ENCODE assay signal across 10 mouse cellular contexts in genomic region chr12:107973556-107974140, GRCm38 (mm10). TPM values are rescaled to one million over a fixed set of nuclear protein-coding genes. Genes with fewer than 3 reads are reported as not detected.
DNase-seq lines count a peak whose midpoint lies in the region; ATAC-seq and TF ChIP-seq lines count a peak whose summit lies in the region.
"Had no signal": no experiment of that assay in that cellular context is flagged by ENCODE, and none has a peak within 500 bp of the region (broad histone marks: within the 10 kb centered on the region; RNA-seq: fewer than 3 reads in every experiment).

No protein-coding gene starts in this region.

- H3K9me3 ChIP-seq in heart, embryonic 15.5 days (replicated peaks): no peaks in the 10 kb centered on the region
- H3K9me3 ChIP-seq in midbrain, embryonic 13.5 days: no peaks in the 10 kb centered on the region
- H3K9me3 ChIP-seq in midbrain, postnatal 0 days (ENCODE audit: low read length): no peaks in the 10 kb centered on the region
- no peaks in the 10 kb centered on the region for H3K9me3 ChIP-seq in hindbrain, embryonic 15.5 days
- H3K9me3 ChIP-seq in stomach, postnatal 0 days (ENCODE audit: control insufficient read depth, low read length): no peaks in the 10 kb centered on the region
- H3K9me3 ChIP-seq: liver, embryonic 13.5 days had no signal

- peak overlapping the region; percentile 65 for H3K27ac ChIP-seq in heart, embryonic 15.5 days
- no peak overlapping the region for H3K27ac ChIP-seq in midbrain, embryonic 13.5 days
- H3K27ac ChIP-seq in midbrain, postnatal 0 days (ENCODE audit: low read depth, low read length): no peak overlapping the region
- peak overlapping the region; percentile 81; the same call in 1 of the 2 replicates for H3K27ac ChIP-seq in hindbrain, embryonic 15.5 days (replicated peaks)
- peak overlapping the region; percentile 18; the same call in 1 of the 2 replicates for H3K27ac ChIP-seq in stomach, postnatal 0 days (replicated peaks)
- H3K27ac ChIP-seq: liver, embryonic 13.5 days had no signal

- intact Hi-C loops in left cerebral cortex, postnatal 36 days (cut with DNase I): no loop called here

- 33% methylated on average over 11 of the region's 11 CpGs for WGBS in heart, embryonic 15.5 days
- WGBS in midbrain, embryonic 13.5 days: 57% methylated on average over 11 of the region's 11 CpGs
- WGBS in midbrain, postnatal 0 days: 58% methylated on average over 11 of the region's 11 CpGs
- 61% methylated on average over 11 of the region's 11 CpGs for WGBS in hindbrain, embryonic 15.5 days
- WGBS in stomach, postnatal 0 days: 43% methylated on average over 11 of the region's 11 CpGs

- peaks cover 55% of the 10 kb centered on the region for H3K4me1 ChIP-seq in heart, embryonic 15.5 days (replicated peaks)
- H3K4me1 ChIP-seq in midbrain, embryonic 13.5 days (replicated peaks): peaks cover 96% of the 10 kb centered on the region
- peaks cover 19% of the 10 kb centered on the region; the same call in 1 of the 2 replicates for H3K4me1 ChIP-seq in midbrain, postnatal 0 days (ENCODE audit: insufficient read depth, low read length)
- H3K4me1 ChIP-seq in hindbrain, embryonic 15.5 days (replicated peaks): peaks cover 80% of the 10 kb centered on the region
- H3K4me1 ChIP-seq in stomach, postnatal 0 days (replicated peaks; ENCODE audit: control insufficient read depth, insufficient read depth): 0 out of 2 replicates have a peak, but pooled peaks cover 4% of the 10 kb centered on the region
- H3K4me1 ChIP-seq: liver, embryonic 13.5 days had no signal

- no peaks in the 10 kb centered on the region for H3K27me3 ChIP-seq in heart, embryonic 15.5 days
- H3K27me3 ChIP-seq in midbrain, embryonic 13.5 days: peaks cover 3% of the 10 kb centered on the region; the same call in 1 of the 2 replicates
- H3K27me3 ChIP-seq in midbrain, postnatal 0 days (ENCODE audit: insufficient read depth, low read length): no peaks in the 10 kb centered on the region
- no peaks in the 10 kb centered on the region for H3K27me3 ChIP-seq in hindbrain, embryonic 15.5 days
- no peaks in the 10 kb centered on the region for H3K27me3 ChIP-seq in stomach, postnatal 0 days (ENCODE audit: control insufficient read depth, insufficient read depth, low read length)

- TF ChIP-seq EP300 in stomach, postnatal 0 days (optimal IDR thresholded peaks at IDR 0.05): no peak

- H3K9ac ChIP-seq in heart, embryonic 15.5 days: no peak overlapping the region
- 0 out of 2 replicates have a peak overlapping the region, but pooled peaks have one; percentile 19 for H3K9ac ChIP-seq in midbrain, embryonic 13.5 days (replicated peaks)
- H3K9ac ChIP-seq in midbrain, postnatal 0 days (replicated peaks; ENCODE audit: low read length, poor library complexity, severe bottlenecking): no peak overlapping the region
- H3K9ac ChIP-seq in hindbrain, embryonic 15.5 days: no peak overlapping the region
- H3K9ac ChIP-seq in stomach, postnatal 0 days (ENCODE audit: low read length): no peak overlapping the region
- H3K9ac ChIP-seq: liver, embryonic 13.5 days had no signal

- ATAC-seq in heart, embryonic 15.5 days (replicated peaks; ENCODE audit: insufficient number of reproducible peaks, insufficient read depth, low FRiP score, low read depth): no peak
- no peak for ATAC-seq in midbrain, embryonic 13.5 days
- ATAC-seq in midbrain, postnatal 0 days (ENCODE audit: low FRiP score): no peak
- ATAC-seq in hindbrain, embryonic 15.5 days (ENCODE audit: low FRiP score, low read depth): no peak
- ATAC-seq in stomach, postnatal 0 days (ENCODE audit: low FRiP score, low TSS enrichment): peak; percentile 62; the same call in 1 of the 2 replicates
- ATAC-seq in erythroblast, adult 5-6 weeks (replicated peaks; ENCODE audit: low FRiP score, poor library complexity, severe bottlenecking): no peak

- DNase-seq in heart, adult 8-10 months (ENCODE audit: low spot score): no peak
- DNase-seq in midbrain, postnatal 0 days (ENCODE audit: low spot score): no peak
- DNase-seq in stomach, postnatal 0 days (ENCODE audit: low spot score): peak; percentile 62
- no peak for DNase-seq in left cerebral cortex, postnatal 36 days (ENCODE audit: low spot score in 2 of 2)
- DNase-seq: cerebellum, postnatal 10 days; liver, embryonic 13.5 days had no signal

- no peak for TF ChIP-seq CTCF in midbrain, postnatal 0 days (IDR thresholded peaks at IDR 0.05)
- no peak for TF ChIP-seq CTCF in stomach, postnatal 0 days (IDR thresholded peaks at IDR 0.05; ENCODE audit: low read depth)

- no peak overlapping the region for H3K4me3 ChIP-seq in heart, embryonic 15.5 days
- no peak overlapping the region for H3K4me3 ChIP-seq in midbrain, embryonic 13.5 days (replicated peaks)
- H3K4me3 ChIP-seq in midbrain, postnatal 0 days (ENCODE audit: low read depth, low read length): no peak overlapping the region
- H3K4me3 ChIP-seq in hindbrain, embryonic 15.5 days: no peak overlapping the region
- no peak overlapping the region for H3K4me3 ChIP-seq in stomach, postnatal 0 days (ENCODE audit: low read depth, low read length)
- H3K4me3 ChIP-seq: liver, embryonic 13.5 days had no signal

- peak overlapping the region; percentile 29; the same call in 1 of the 2 replicates for H3K4me2 ChIP-seq in heart, embryonic 15.5 days
- 0 out of 2 replicates have a peak overlapping the region, but pooled peaks have one; percentile 1 for H3K4me2 ChIP-seq in midbrain, embryonic 13.5 days (replicated peaks)
- H3K4me2 ChIP-seq in midbrain, postnatal 0 days (ENCODE audit: low read depth, low read length, poor library complexity, severe bottlenecking): no peak overlapping the region
- H3K4me2 ChIP-seq in hindbrain, embryonic 15.5 days: no peak overlapping the region
- no peak overlapping the region for H3K4me2 ChIP-seq in stomach, postnatal 0 days (replicated peaks; ENCODE audit: low read depth)
- H3K4me2 ChIP-seq: liver, embryonic 13.5 days had no signal

- no peaks in the 10 kb centered on the region for H3K36me3 ChIP-seq in heart, embryonic 15.5 days
- no peaks in the 10 kb centered on the region for H3K36me3 ChIP-seq in midbrain, embryonic 13.5 days
- H3K36me3 ChIP-seq in midbrain, postnatal 0 days (ENCODE audit: insufficient read depth, low read length): no peaks in the 10 kb centered on the region
- no peaks in the 10 kb centered on the region for H3K36me3 ChIP-seq in hindbrain, embryonic 15.5 days
- H3K36me3 ChIP-seq in stomach, postnatal 0 days (ENCODE audit: control insufficient read depth, insufficient read depth, low read length): no peaks in the 10 kb centered on the region; the same call in 1 of the 2 replicates
- H3K36me3 ChIP-seq: liver, embryonic 13.5 days had no signal

RNA-seq across cellular contexts. Expression of gene Bcl11b, which starts 29.8 kb away (rescaled TPM):
- polyA plus RNA-seq in heart, embryonic 15.5 days (2015; fragmentation: Nextera tagmentation; extraction: Ambion mirVana): 4.6 and 9.3 TPM in 2 replicates
- 1 to 10 TPM in 2 of 4 experiments, under 1 TPM in 2; 0.75 to 1.8 (median 0.99) TPM for total RNA-seq in heart, adult 8-10 months (2022)
- polyA plus RNA-seq in midbrain, embryonic 13.5 days (2015; fragmentation: Nextera tagmentation; extraction: Ambion mirVana): 19.2 and 27.0 TPM in 2 replicates
- total RNA-seq in midbrain, postnatal 0 days (2014; rRNA removed): 55.2 and 56.8 TPM in 2 replicates
- polyA plus RNA-seq in midbrain, postnatal 0 days (2015; fragmentation: Nextera tagmentation; extraction: Ambion mirVana): 18.9 and 19.0 TPM in 2 replicates
- 20.5 and 24.4 TPM in 2 replicates for polyA plus RNA-seq in hindbrain, embryonic 15.5 days (2015; fragmentation: Nextera tagmentation; extraction: Ambion mirVana)
- polyA plus RNA-seq in stomach, postnatal 0 days (2015; fragmentation: Nextera tagmentation; extraction: Ambion mirVana): 4.6 TPM in 2 replicates
- 10 to 100 TPM; 56.6 to 74.4 TPM for total RNA-seq in left cerebral cortex, postnatal 36 days (2021)
- 0.21 TPM in 1 of 2 replicates, not detected in the other for total RNA-seq in erythroblast, adult 5-6 weeks (2015; ENCODE audit: low replicate concordance)
- total RNA-seq in erythroblast, adult 5-6 weeks (2017; ENCODE audit: low replicate concordance): 0.28 TPM in 1 of 2 replicates, not detected in the other

Comparison
In these comparisons a context has a peak if more than half of its experiments do, and no peak if none do; other contexts are left out.
1. H3K4me2 ChIP-seq: peak in heart, embryonic 15.5 days (single experiment) and midbrain, embryonic 13.5 days (single experiment); none in midbrain, postnatal 0 days (single experiment), hindbrain, embryonic 15.5 days (single experiment) and stomach, postnatal 0 days (single experiment).
2. H3K27ac ChIP-seq: peak in heart, embryonic 15.5 days (single experiment), hindbrain, embryonic 15.5 days (single experiment) and stomach, postnatal 0 days (single experiment); none in midbrain, embryonic 13.5 days (single experiment) and midbrain, postnatal 0 days (single experiment).